Mouse (Mus musculus): ENCODE data around the gene Mroh8.
"Not testable (repeated sequence)": the region's sequence is repeated elsewhere in the genome, so short reads cannot be mapped to it uniquely, and the experiment has no call there.

Mroh8 gene

GRCm38 (mm10) chr2:157187223-157187622 lies 92.1 kb downstream of the Mroh8 start:
- no peak for DNase-seq

GRCm38 (mm10) chr2:157186504-157186903 lies 92.8 kb downstream of the Mroh8 start:
- DNase-seq = no peak

GRCm38 (mm10) chr2:157185022-157185660 lies 94.2 kb downstream of the Mroh8 start:
- no peak for DNase-seq

- no peak for DNase-seq
Measured at GRCm38 (mm10) chr2:157178167-157178566, 101.2 kb downstream of the Mroh8 start.

GRCm38 (mm10) chr2:157176248-157176647 lies 103.1 kb downstream of the Mroh8 start:
- no peak for DNase-seq

- peak; percentile 12 to 15 for DNase-seq
Measured at GRCm38 (mm10) chr2:157174416-157174815, 104.9 kb downstream of the Mroh8 start.

GRCm38 (mm10) chr2:157173555-157173954 lies 105.8 kb downstream of the Mroh8 start:
- DNase-seq = no peak

GRCm38 (mm10) chr2:157172984-157173383 lies 106.4 kb downstream of the Mroh8 start:
- no peak for DNase-seq

- no peak for DNase-seq
Measured at GRCm38 (mm10) chr2:157170626-157171025, 108.7 kb downstream of the Mroh8 start.

- DNase-seq = peak; percentile 16 to 34
Measured at GRCm38 (mm10) chr2:157170166-157170565, 109.2 kb downstream of the Mroh8 start.

- DNase-seq = no peak
Measured at GRCm38 (mm10) chr2:157166371-157167080, 112.8 kb downstream of the Mroh8 start.

- DNase-seq = not testable (repeated sequence)
Measured at GRCm38 (mm10) chr2:157165312-157166224, 113.8 kb downstream of the Mroh8 start.

GRCm38 (mm10) chr2:157164101-157164500 lies 115.2 kb downstream of the Mroh8 start:
- DNase-seq = no peak

All from kidney, postnatal 4 days (tissue).